Mouse (Mus musculus) heart, adult 11 months (tissue): ENCODE results near the gene Tsc1.

Experiments used
- DNase-seq: peaks from one replicate; pipeline ENCODE4 v3.0.0; 2022

Tsc1 gene

GRCm38 (mm10) chr2:28616358-28616757, 24.7 kb upstream of the Tsc1 start:
- DNase-seq, result no peak

GRCm38 (mm10) chr2:28616874-28617273, 24.2 kb upstream of the Tsc1 start:
- no peak for DNase-seq

GRCm38 (mm10) chr2:28617498-28618486, 23.2 kb upstream of the Tsc1 start:
- DNase-seq, result no peak

GRCm38 (mm10) chr2:28618777-28619336, 22.2 kb upstream of the Tsc1 start:
- DNase-seq, result no peak

- no peak for DNase-seq
Measured at GRCm38 (mm10) chr2:28619369-28619768, 21.7 kb upstream of the Tsc1 start.

- DNase-seq, result no peak
Measured at GRCm38 (mm10) chr2:28620522-28620921, 20.5 kb upstream of the Tsc1 start.

GRCm38 (mm10) chr2:28621111-28621510, 19.9 kb upstream of the Tsc1 start:
- DNase-seq, result peak; percentile 83

- peak; percentile 86 for DNase-seq
Measured at GRCm38 (mm10) chr2:28621664-28622171, 19.3 kb upstream of the Tsc1 start, which contains the start of gene Gfi1b. Gfi1b (minus strand) TSS chr2:28621982.

GRCm38 (mm10) chr2:28622521-28623124, 18.4 kb upstream of the Tsc1 start:
- DNase-seq, result peak; percentile 85

GRCm38 (mm10) chr2:28624870-28625269, 16.2 kb upstream of the Tsc1 start:
- no peak for DNase-seq

GRCm38 (mm10) chr2:28626038-28626437, 15.0 kb upstream of the Tsc1 start:
- DNase-seq, result no peak

- no peak for DNase-seq
Measured at GRCm38 (mm10) chr2:28628053-28628452, 13.0 kb upstream of the Tsc1 start.

GRCm38 (mm10) chr2:28629911-28630381, 11.1 kb upstream of the Tsc1 start:
- no peak for DNase-seq

- DNase-seq, result no peak
Measured at GRCm38 (mm10) chr2:28632626-28633025, 8.4 kb upstream of the Tsc1 start.

- no peak for DNase-seq
Measured at GRCm38 (mm10) chr2:28633136-28633535, 7.9 kb upstream of the Tsc1 start.

- DNase-seq, result no peak
Measured at GRCm38 (mm10) chr2:28635199-28635598, 5.8 kb upstream of the Tsc1 start.

- DNase-seq, result peak; percentile 85
Measured at GRCm38 (mm10) chr2:28637106-28637845, 3.8 kb upstream of the Tsc1 start.

- DNase-seq, result no peak
Measured at GRCm38 (mm10) chr2:28638352-28638751, 2.7 kb upstream of the Tsc1 start.

GRCm38 (mm10) chr2:28638886-28639285, 2.1 kb upstream of the Tsc1 start:
- DNase-seq, result peak; percentile 89

- DNase-seq, result no peak
Measured at GRCm38 (mm10) chr2:28639794-28640193, 1.2 kb upstream of the Tsc1 start.

GRCm38 (mm10) chr2:28641435-28641941, 460 bp downstream of the Tsc1 start:
- DNase-seq, result no peak

- DNase-seq, result no peak
Measured at GRCm38 (mm10) chr2:28643081-28643480, 2.1 kb downstream of the Tsc1 start.
